8 mouse cellular contexts compared by ENCODE assay signal in genomic region chr13:21733466-21733865, GRCm38 (mm10). TPM values are rescaled to one million over a fixed set of nuclear protein-coding genes. Genes with fewer than 3 reads are reported as not detected.
A peak's percentile ranks its signal among the peaks of the same experiment; 100 is the strongest.
DNase-seq lines count a peak whose midpoint lies in the region; ATAC-seq and TF ChIP-seq lines count a peak whose summit lies in the region.

No protein-coding gene starts in this region.

- no peak for ATAC-seq in intestine, postnatal 0 days
- no peak for ATAC-seq in intestine, embryonic 16.5 days
- no peak for ATAC-seq in embryonic facial prominence, embryonic 14.5 days (ENCODE audit: low read depth)
- no peak for ATAC-seq in liver, embryonic 11.5 days (replicated peaks; ENCODE audit: low FRiP score)
- ATAC-seq in stomach, postnatal 0 days (ENCODE audit: low FRiP score, low TSS enrichment) = no peak
- ATAC-seq in frontal cortex, adult (ENCODE audit: low TSS enrichment) = no peak

- no peak overlapping the region for H3K9ac ChIP-seq in intestine, postnatal 0 days (ENCODE audit: low read depth, low read length)
- no peak overlapping the region for H3K9ac ChIP-seq in intestine, embryonic 16.5 days (ENCODE audit: low read depth, low read length)
- H3K9ac ChIP-seq in embryonic facial prominence, embryonic 14.5 days (ENCODE audit: low read depth, low read length) = 0 out of 2 replicates have a peak overlapping the region, but pooled peaks have one; percentile 66
- no peak overlapping the region for H3K9ac ChIP-seq in liver, embryonic 11.5 days (ENCODE audit: low read depth, low read length)
- H3K9ac ChIP-seq in stomach, postnatal 0 days (ENCODE audit: low read length) = no peak overlapping the region

- peak; percentile 37 for TF ChIP-seq CTCF in intestine, postnatal 0 days (IDR thresholded peaks at IDR 0.05; ENCODE audit: low read depth)
- TF ChIP-seq CTCF in stomach, postnatal 0 days (IDR thresholded peaks at IDR 0.05; ENCODE audit: low read depth) = peak; percentile 22; the same call in 1 of the 2 replicates

- H3K27ac ChIP-seq in intestine, postnatal 0 days (ENCODE audit: low read depth, low read length) = no peak overlapping the region
- no peak overlapping the region for H3K27ac ChIP-seq in intestine, embryonic 16.5 days (ENCODE audit: low read length)
- peak overlapping the region; percentile 92 for H3K27ac ChIP-seq in embryonic facial prominence, embryonic 14.5 days (replicated peaks; ENCODE audit: low read depth, low read length)
- peak overlapping the region; percentile 99; the same call in 1 of the 2 replicates for H3K27ac ChIP-seq in liver, embryonic 11.5 days (ENCODE audit: low read depth, low read length)
- no peak overlapping the region for H3K27ac ChIP-seq in stomach, postnatal 0 days (replicated peaks)

- no peaks in the 10 kb centered on the region for H3K36me3 ChIP-seq in intestine, postnatal 0 days (ENCODE audit: control insufficient read depth, insufficient read depth)
- H3K36me3 ChIP-seq in intestine, embryonic 16.5 days (ENCODE audit: control insufficient read depth, insufficient read depth, low read length) = no peaks in the 10 kb centered on the region
- no peaks in the 10 kb centered on the region for H3K36me3 ChIP-seq in embryonic facial prominence, embryonic 14.5 days (ENCODE audit: control insufficient read depth, insufficient read depth, low read length)
- H3K36me3 ChIP-seq in liver, embryonic 11.5 days (ENCODE audit: control insufficient read depth, insufficient read depth, low read length) = no peaks in the 10 kb centered on the region
- H3K36me3 ChIP-seq in stomach, postnatal 0 days (ENCODE audit: control insufficient read depth, insufficient read depth, low read length) = no peaks in the 10 kb centered on the region

- DNase-seq in embryonic facial prominence, embryonic 14.5 days (ENCODE audit: low spot score) = no peak
- DNase-seq in liver, embryonic 11.5 days (ENCODE audit: low spot score) = peak; percentile 35
- DNase-seq in stomach, postnatal 0 days (ENCODE audit: low spot score) = no peak
- no peak for DNase-seq in urinary bladder, postnatal 14 days (ENCODE audit: low spot score)
- DNase-seq in lung, postnatal 25 days (ENCODE audit: low spot score) = no peak

- no peaks in the 10 kb centered on the region for H3K27me3 ChIP-seq in intestine, postnatal 0 days (replicated peaks; ENCODE audit: control insufficient read depth, insufficient read depth, low read length)
- H3K27me3 ChIP-seq in intestine, embryonic 16.5 days (replicated peaks; ENCODE audit: control insufficient read depth, insufficient read depth, low read length) = no peaks in the 10 kb centered on the region
- H3K27me3 ChIP-seq in embryonic facial prominence, embryonic 14.5 days (replicated peaks; ENCODE audit: control insufficient read depth, insufficient read depth, low read length) = no peaks in the 10 kb centered on the region
- no peaks in the 10 kb centered on the region for H3K27me3 ChIP-seq in liver, embryonic 11.5 days (replicated peaks; ENCODE audit: control insufficient read depth, insufficient read depth, low read length)
- H3K27me3 ChIP-seq in stomach, postnatal 0 days (ENCODE audit: control insufficient read depth, insufficient read depth, low read length) = no peaks in the 10 kb centered on the region

- WGBS in intestine, postnatal 0 days = 81% methylated on average over 5 of the region's 5 CpGs
- WGBS in intestine, embryonic 16.5 days = 75% methylated on average over 5 of the region's 5 CpGs
- 73% methylated on average over 5 of the region's 5 CpGs for WGBS in embryonic facial prominence, embryonic 14.5 days
- 60% methylated on average over 5 of the region's 5 CpGs for WGBS in liver, embryonic 11.5 days
- 82% methylated on average over 5 of the region's 5 CpGs for WGBS in stomach, postnatal 0 days

- H3K4me1 ChIP-seq in intestine, postnatal 0 days (replicated peaks; ENCODE audit: control insufficient read depth, insufficient read depth, low read length) = no peaks in the 10 kb centered on the region
- no peaks in the 10 kb centered on the region; the same call in 1 of the 2 replicates for H3K4me1 ChIP-seq in intestine, embryonic 16.5 days (ENCODE audit: control insufficient read depth, insufficient read depth, low read length)
- H3K4me1 ChIP-seq in embryonic facial prominence, embryonic 14.5 days (ENCODE audit: control insufficient read depth, insufficient read depth, low read length) = peaks cover 8% of the 10 kb centered on the region; the same call in 1 of the 2 replicates
- no peaks in the 10 kb centered on the region; the same call in 1 of the 2 replicates for H3K4me1 ChIP-seq in liver, embryonic 11.5 days (replicated peaks; ENCODE audit: control insufficient read depth, insufficient read depth, low read length)
- no peaks in the 10 kb centered on the region for H3K4me1 ChIP-seq in stomach, postnatal 0 days (replicated peaks; ENCODE audit: control insufficient read depth, insufficient read depth)

- H3K9me3 ChIP-seq in intestine, postnatal 0 days (ENCODE audit: control insufficient read depth) = no peaks in the 10 kb centered on the region
- H3K9me3 ChIP-seq in intestine, embryonic 16.5 days (ENCODE audit: control insufficient read depth, low read length) = no peaks in the 10 kb centered on the region
- H3K9me3 ChIP-seq in embryonic facial prominence, embryonic 14.5 days (ENCODE audit: control insufficient read depth, low read length) = no peaks in the 10 kb centered on the region
- H3K9me3 ChIP-seq in liver, embryonic 11.5 days (ENCODE audit: control insufficient read depth, low read length) = no peaks in the 10 kb centered on the region
- no peaks in the 10 kb centered on the region for H3K9me3 ChIP-seq in stomach, postnatal 0 days (ENCODE audit: control insufficient read depth, low read length)

- H3K4me3 ChIP-seq in intestine, postnatal 0 days (ENCODE audit: low read depth, low read length) = no peak overlapping the region
- H3K4me3 ChIP-seq in intestine, embryonic 16.5 days (ENCODE audit: low read length) = no peak overlapping the region
- H3K4me3 ChIP-seq in embryonic facial prominence, embryonic 14.5 days (ENCODE audit: low read depth, low read length) = no peak overlapping the region
- no peak overlapping the region for H3K4me3 ChIP-seq in liver, embryonic 11.5 days (ENCODE audit: low read depth, low read length)
- H3K4me3 ChIP-seq in stomach, postnatal 0 days (ENCODE audit: low read depth, low read length) = no peak overlapping the region

- no peak for TF ChIP-seq EP300 in stomach, postnatal 0 days (optimal IDR thresholded peaks at IDR 0.05)

- no peak overlapping the region for H3K4me2 ChIP-seq in intestine, postnatal 0 days (replicated peaks; ENCODE audit: low read depth)
- H3K4me2 ChIP-seq in intestine, embryonic 16.5 days (ENCODE audit: low read depth, low read length) = no peak overlapping the region
- peak overlapping the region; percentile 65; the same call in 1 of the 2 replicates for H3K4me2 ChIP-seq in embryonic facial prominence, embryonic 14.5 days (ENCODE audit: low read depth, low read length)
- no peak overlapping the region for H3K4me2 ChIP-seq in liver, embryonic 11.5 days
- no peak overlapping the region for H3K4me2 ChIP-seq in stomach, postnatal 0 days (replicated peaks; ENCODE audit: low read depth)

RNA-seq across cellular contexts. Expression of gene Hist1h4j, which starts 1.4 kb away (rescaled TPM):
- 0.40 and 0.42 TPM in 2 replicates for polyA plus RNA-seq in intestine, postnatal 0 days (2015; fragmentation: Nextera tagmentation; extraction: Ambion mirVana)
- 0.66 and 2.1 TPM in 2 replicates for polyA plus RNA-seq in intestine, embryonic 16.5 days (2015; fragmentation: Nextera tagmentation; extraction: Ambion mirVana)
- polyA plus RNA-seq in embryonic facial prominence, embryonic 14.5 days (2014; fragmentation: Nextera tagmentation; extraction: Ambion mirVana) = 1.2 TPM in 2 replicates
- 0.80 and 1.1 TPM in 2 replicates for polyA plus RNA-seq in liver, embryonic 11.5 days (2014; fragmentation: Nextera tagmentation; extraction: Ambion mirVana)
- 0.18 and 0.92 TPM in 2 replicates for polyA plus RNA-seq in stomach, postnatal 0 days (2015; fragmentation: Nextera tagmentation; extraction: Ambion mirVana)

RNA-seq across cellular contexts. Expression of gene Hist1h2bm, which starts 11.6 kb away (rescaled TPM):
- 0.51 and 0.76 TPM in 2 replicates for polyA plus RNA-seq in intestine, postnatal 0 days (2015; fragmentation: Nextera tagmentation; extraction: Ambion mirVana)
- 1.7 and 3.5 TPM in 2 replicates for polyA plus RNA-seq in intestine, embryonic 16.5 days (2015; fragmentation: Nextera tagmentation; extraction: Ambion mirVana)
- polyA plus RNA-seq in embryonic facial prominence, embryonic 14.5 days (2014; fragmentation: Nextera tagmentation; extraction: Ambion mirVana) = 2.2 and 2.9 TPM in 2 replicates
- 4.2 and 5.1 TPM in 2 replicates for polyA plus RNA-seq in liver, embryonic 11.5 days (2014; fragmentation: Nextera tagmentation; extraction: Ambion mirVana)
- polyA plus RNA-seq in stomach, postnatal 0 days (2015; fragmentation: Nextera tagmentation; extraction: Ambion mirVana) = 0.56 and 1.0 TPM in 2 replicates

RNA-seq across cellular contexts. Expression of gene Hist1h3h, which starts 16.0 kb away (rescaled TPM):
- polyA plus RNA-seq in intestine, postnatal 0 days (2015; fragmentation: Nextera tagmentation; extraction: Ambion mirVana) = 2.4 and 2.9 TPM in 2 replicates
- 4.8 and 9.5 TPM in 2 replicates for polyA plus RNA-seq in intestine, embryonic 16.5 days (2015; fragmentation: Nextera tagmentation; extraction: Ambion mirVana)
- 9.5 and 9.6 TPM in 2 replicates for polyA plus RNA-seq in embryonic facial prominence, embryonic 14.5 days (2014; fragmentation: Nextera tagmentation; extraction: Ambion mirVana)
- polyA plus RNA-seq in liver, embryonic 11.5 days (2014; fragmentation: Nextera tagmentation; extraction: Ambion mirVana) = 4.5 and 6.5 TPM in 2 replicates
- polyA plus RNA-seq in stomach, postnatal 0 days (2015; fragmentation: Nextera tagmentation; extraction: Ambion mirVana) = 1.1 and 4.1 TPM in 2 replicates

RNA-seq across cellular contexts. Expression of gene Hist1h4k, which starts 16.8 kb away (rescaled TPM):
- polyA plus RNA-seq in intestine, postnatal 0 days (2015; fragmentation: Nextera tagmentation; extraction: Ambion mirVana) = 1.4 and 2.1 TPM in 2 replicates
- 4.0 and 4.7 TPM in 2 replicates for polyA plus RNA-seq in intestine, embryonic 16.5 days (2015; fragmentation: Nextera tagmentation; extraction: Ambion mirVana)
- 3.8 and 6.2 TPM in 2 replicates for polyA plus RNA-seq in embryonic facial prominence, embryonic 14.5 days (2014; fragmentation: Nextera tagmentation; extraction: Ambion mirVana)
- 2.4 and 5.1 TPM in 2 replicates for polyA plus RNA-seq in liver, embryonic 11.5 days (2014; fragmentation: Nextera tagmentation; extraction: Ambion mirVana)
- 0.81 and 1.1 TPM in 2 replicates for polyA plus RNA-seq in stomach, postnatal 0 days (2015; fragmentation: Nextera tagmentation; extraction: Ambion mirVana)

RNA-seq across cellular contexts. Expression of gene Hist1h2ai, which starts 17.2 kb away (rescaled TPM):
- 6.1 and 12.0 TPM in 2 replicates for polyA plus RNA-seq in intestine, postnatal 0 days (2015; fragmentation: Nextera tagmentation; extraction: Ambion mirVana)
- polyA plus RNA-seq in intestine, embryonic 16.5 days (2015; fragmentation: Nextera tagmentation; extraction: Ambion mirVana) = 10.9 and 17.9 TPM in 2 replicates
- 10.8 and 14.8 TPM in 2 replicates for polyA plus RNA-seq in embryonic facial prominence, embryonic 14.5 days (2014; fragmentation: Nextera tagmentation; extraction: Ambion mirVana)
- polyA plus RNA-seq in liver, embryonic 11.5 days (2014; fragmentation: Nextera tagmentation; extraction: Ambion mirVana) = 6.2 and 10.1 TPM in 2 replicates
- 8.8 and 14.4 TPM in 2 replicates for polyA plus RNA-seq in stomach, postnatal 0 days (2015; fragmentation: Nextera tagmentation; extraction: Ambion mirVana)

Comparison
In these comparisons a context has a peak if more than half of its experiments do, and no peak if none do; other contexts are left out.
1. H3K27ac ChIP-seq: peak in embryonic facial prominence, embryonic 14.5 days (single experiment) and liver, embryonic 11.5 days (single experiment); none in intestine, postnatal 0 days (single experiment), intestine, embryonic 16.5 days (single experiment) and stomach, postnatal 0 days (single experiment).